Mouse (Mus musculus) gonadal fat pad, adult 2 months (tissue): ENCODE results near the gene Hs6st2. TPM values are rescaled to one million over a fixed set of nuclear protein-coding genes. Genes with fewer than 3 reads are reported as not detected.

ENCODE experiments used
- DNase-seq: peaks from one replicate; pipeline ENCODE4 v3.0.0-alpha.2; 2012; ENCODE audit warnings: low read depth
- polyA plus RNA-seq: library from polyadenylated mRNA; depleted of rRNA; stranded (reverse); fragments of >200 nt; gene quantifications from 2 replicates; pipeline ENCODE4 v1.2.3, GENCODE M21; 2012; rRNA removed

Hs6st2 gene
- polyA plus RNA-seq, 1 experiment, result 0.09 TPM

GRCm38 (mm10) chrX:51349682-51350081 is 332.0 kb downstream of the Hs6st2 start:
- no peak for DNase-seq

- DNase-seq, result no peak
Measured at GRCm38 (mm10) chrX:51343595-51343994, 338.1 kb downstream of the Hs6st2 start.

Other genes starting within 250 kb of the Hs6st2 start
- not detected in 2 replicates for gene Usp26, start 119.4 kb upstream of the Hs6st2 start, polyA plus RNA-seq